Mouse (Mus musculus): ENCODE measurements around the gene Cwf19l1. TPM values are rescaled to one million over a fixed set of nuclear protein-coding genes. Genes with fewer than 3 reads are reported as not detected.

Cwf19l1 gene
- polyA plus RNA-seq, 1 experiment from 2014 or later = 23.8 TPM

- no peaks in the 10 kb centered on the region for H3K27me3 ChIP-seq (ENCODE audit: insufficient read depth, poor library complexity, severe bottlenecking)
- no peaks in the 10 kb centered on the region for H3K9me3 ChIP-seq
- peak overlapping the region; percentile 100 for H3K4me3 ChIP-seq
- H3K27ac ChIP-seq = peak overlapping the region; percentile 94
- peaks cover 13% of the 10 kb centered on the region for H3K4me1 ChIP-seq
- peaks cover 39% of the 10 kb centered on the region for H3K36me3 ChIP-seq
- DNase-seq (ENCODE audit: low spot score) = no peak
- WGBS = 30% methylated on average over 22 of the region's 22 CpGs
Observed at GRCm38 (mm10) chr19:44107661-44108521, 27.8 kb downstream of the Cwf19l1 start.

GRCm38 (mm10) chr19:44106831-44107660 lies 28.6 kb downstream of the Cwf19l1 start, which contains the start of gene Chuk:
Gene Chuk, minus strand, starts transcription at chr19:44107480.
- Histone ChIP-seq H3K4me1 (peaks cover 13% of the 10 kb centered on the region), H3K27ac (peak within 1 kb of the TSS; percentile 94), H3K9me3 (no peaks in the 10 kb centered on the region), H3K27me3 (ENCODE audit: insufficient read depth, poor library complexity, severe bottlenecking) (no peaks in the 10 kb centered on the region), H3K4me3 (peak within 1 kb of the TSS; percentile 100), H3K36me3 (peaks cover 31% of the 10 kb centered on the region)
- under 1% methylated on average over 67 of the region's 67 CpGs for WGBS
- peak; percentile 95 for DNase-seq (ENCODE audit: low spot score)

GRCm38 (mm10) chr19:44104393-44104792 lies 31.3 kb downstream of the Cwf19l1 start:
- H3K27me3 ChIP-seq (ENCODE audit: insufficient read depth, poor library complexity, severe bottlenecking) = no peaks in the 10 kb centered on the region
- no peak overlapping the region for H3K27ac ChIP-seq
- DNase-seq (ENCODE audit: low spot score) = no peak
- H3K4me1 ChIP-seq = peaks cover 13% of the 10 kb centered on the region
- no peaks in the 10 kb centered on the region for H3K9me3 ChIP-seq
- WGBS = 93% methylated on average over 1 of the region's 1 CpGs
- H3K36me3 ChIP-seq = peaks cover 19% of the 10 kb centered on the region
- H3K4me3 ChIP-seq = no peak overlapping the region

- Histone ChIP-seq H3K36me3 (peaks cover 21% of the 10 kb centered on the region), H3K27me3 (ENCODE audit: insufficient read depth, poor library complexity, severe bottlenecking) (no peaks in the 10 kb centered on the region), H3K4me1 (peaks cover 12% of the 10 kb centered on the region), H3K27ac (no peak overlapping the region), H3K9me3 (no peaks in the 10 kb centered on the region), H3K4me3 (no peak overlapping the region)
- WGBS = 89% methylated on average over 3 of the region's 3 CpGs
- DNase-seq (ENCODE audit: low spot score) = no peak
Observed at GRCm38 (mm10) chr19:44103001-44103400, 32.7 kb downstream of the Cwf19l1 start.

- H3K27me3 ChIP-seq (ENCODE audit: insufficient read depth, poor library complexity, severe bottlenecking) = no peaks in the 10 kb centered on the region
Observed at GRCm38 (mm10) chr19:44100840-44101239, 34.8 kb downstream of the Cwf19l1 start.

GRCm38 (mm10) chr19:44086278-44086677 lies 49.4 kb downstream of the Cwf19l1 start:
- Histone ChIP-seq H3K27ac (no peak overlapping the region), H3K9me3 (no peaks in the 10 kb centered on the region), H3K27me3 (ENCODE audit: insufficient read depth, poor library complexity, severe bottlenecking) (no peaks in the 10 kb centered on the region), H3K36me3 (peaks cover 55% of the 10 kb centered on the region), H3K4me1 (no peaks in the 10 kb centered on the region), H3K4me3 (no peak overlapping the region)
- no peak for DNase-seq (ENCODE audit: low spot score)
- WGBS = 76% methylated on average over 3 of the region's 3 CpGs

More at GRCm38 (mm10) chr19:44100840-44101239, 34.8 kb downstream of the Cwf19l1 start:
- H3K27ac ChIP-seq = no peak overlapping the region
- DNase-seq (ENCODE audit: low spot score) = no peak
- H3K4me1 ChIP-seq = no peaks in the 10 kb centered on the region
- H3K9me3 ChIP-seq = no peaks in the 10 kb centered on the region
- peaks cover 42% of the 10 kb centered on the region for H3K36me3 ChIP-seq
- no peak overlapping the region for H3K4me3 ChIP-seq

- Histone ChIP-seq H3K9me3 (no peaks in the 10 kb centered on the region), H3K4me1 (no peaks in the 10 kb centered on the region), H3K4me3 (no peak overlapping the region), H3K27ac (no peak overlapping the region), H3K27me3 (ENCODE audit: insufficient read depth, poor library complexity, severe bottlenecking) (no peaks in the 10 kb centered on the region), H3K36me3 (peaks cover 66% of the 10 kb centered on the region)
- WGBS = 78% methylated on average over 2 of the region's 2 CpGs
- no peak for DNase-seq (ENCODE audit: low spot score)
Observed at GRCm38 (mm10) chr19:44080920-44081319, 54.8 kb downstream of the Cwf19l1 start.

- Histone ChIP-seq H3K9me3 (no peaks in the 10 kb centered on the region), H3K27me3 (ENCODE audit: insufficient read depth, poor library complexity, severe bottlenecking) (no peaks in the 10 kb centered on the region), H3K4me1 (no peaks in the 10 kb centered on the region), H3K27ac (no peak overlapping the region), H3K4me3 (no peak overlapping the region), H3K36me3 (peaks cover 69% of the 10 kb centered on the region)
- no peak for DNase-seq (ENCODE audit: low spot score)
- WGBS = 78% methylated on average over 2 of the region's 2 CpGs
Observed at GRCm38 (mm10) chr19:44080023-44080422, 55.7 kb downstream of the Cwf19l1 start.

GRCm38 (mm10) chr19:44077024-44077423 lies 58.7 kb downstream of the Cwf19l1 start:
- peaks cover 64% of the 10 kb centered on the region for H3K36me3 ChIP-seq
- WGBS = 88% methylated on average over 4 of the region's 4 CpGs

GRCm38 (mm10) chr19:44076457-44076856 lies 59.2 kb downstream of the Cwf19l1 start:
- Histone ChIP-seq H3K36me3 (peaks cover 63% of the 10 kb centered on the region), H3K27me3 (ENCODE audit: insufficient read depth, poor library complexity, severe bottlenecking) (no peaks in the 10 kb centered on the region), H3K9me3 (no peaks in the 10 kb centered on the region), H3K4me1 (no peaks in the 10 kb centered on the region), H3K27ac (no peak overlapping the region), H3K4me3 (no peak overlapping the region)
- 88% methylated on average over 9 of the region's 9 CpGs for WGBS
- DNase-seq (ENCODE audit: low spot score) = no peak

More at GRCm38 (mm10) chr19:44077024-44077423, 58.7 kb downstream of the Cwf19l1 start:
- Histone ChIP-seq H3K9me3 (no peaks in the 10 kb centered on the region), H3K27ac (no peak overlapping the region), H3K4me1 (no peaks in the 10 kb centered on the region), H3K4me3 (no peak overlapping the region), H3K27me3 (ENCODE audit: insufficient read depth, poor library complexity, severe bottlenecking) (no peaks in the 10 kb centered on the region)
- no peak for DNase-seq (ENCODE audit: low spot score)

- 83% methylated on average over 11 of the region's 11 CpGs for WGBS
- H3K9me3 ChIP-seq = no peaks in the 10 kb centered on the region
- peaks cover 56% of the 10 kb centered on the region for H3K36me3 ChIP-seq
- H3K27ac ChIP-seq = no peak overlapping the region
- DNase-seq (ENCODE audit: low spot score) = no peak
- H3K4me3 ChIP-seq = no peak overlapping the region
- H3K27me3 ChIP-seq (ENCODE audit: insufficient read depth, poor library complexity, severe bottlenecking) = no peaks in the 10 kb centered on the region
- H3K4me1 ChIP-seq = 0 out of 2 replicates have a peak, but pooled peaks cover under 1% of the 10 kb centered on the region
Observed at GRCm38 (mm10) chr19:44074986-44075385, 60.7 kb downstream of the Cwf19l1 start.

- H3K27ac ChIP-seq = no peak overlapping the region
- H3K27me3 ChIP-seq (ENCODE audit: insufficient read depth, poor library complexity, severe bottlenecking) = no peaks in the 10 kb centered on the region
- H3K9me3 ChIP-seq = no peaks in the 10 kb centered on the region
- DNase-seq (ENCODE audit: low spot score) = no peak
- H3K4me3 ChIP-seq = no peak overlapping the region
- 65% methylated on average over 5 of the region's 5 CpGs for WGBS
- H3K36me3 ChIP-seq = peaks cover 26% of the 10 kb centered on the region
- peaks cover 13% of the 10 kb centered on the region; the same call in 1 of the 2 replicates for H3K4me1 ChIP-seq
Observed at GRCm38 (mm10) chr19:44071166-44071565, 64.5 kb downstream of the Cwf19l1 start.

GRCm38 (mm10) chr19:44069914-44070232 lies 65.8 kb downstream of the Cwf19l1 start:
- WGBS = 9% methylated on average over 4 of the region's 4 CpGs
- peak overlapping the region; percentile 86 for H3K4me3 ChIP-seq
- peak overlapping the region; percentile 85 for H3K27ac ChIP-seq
- no peaks in the 10 kb centered on the region for H3K9me3 ChIP-seq
- H3K27me3 ChIP-seq (ENCODE audit: insufficient read depth, poor library complexity, severe bottlenecking) = no peaks in the 10 kb centered on the region
- 0 out of 2 replicates have a peak, but pooled peaks cover 14% of the 10 kb centered on the region for H3K36me3 ChIP-seq
- no peak for DNase-seq (ENCODE audit: low spot score)
- H3K4me1 ChIP-seq = peaks cover 13% of the 10 kb centered on the region; the same call in 1 of the 2 replicates

Data from heart, embryonic 10.5 days (tissue).